Mouse (Mus musculus): ENCODE measurements at regions not wholly inside any gene's neighbourhood (a gene's known extent, or its start where the extent isn't known, plus 50 kb on each side); places are given as distances from the start of the nearest gene placed in this dataset.
"Not testable (repeated sequence)": the region's sequence is repeated elsewhere in the genome, so short reads cannot be mapped to it uniquely, and the experiment has no call there.

- DNase-seq (ENCODE audit: low spot score in 2 of 2), result no peak
These were observed 59.3 kb downstream of the Sox2 start for GRCm38 (mm10) chr3:34709553-34709952.

- DNase-seq (ENCODE audit: low spot score in 2 of 2), result not testable (repeated sequence)
These were observed 61.9 kb downstream of the Sox2 start for GRCm38 (mm10) chr3:34712137-34712536.

GRCm38 (mm10) chr3:34722506-34722905 lies 72.3 kb downstream of the Sox2 start:
- no peak for DNase-seq (ENCODE audit: low spot score in 2 of 2)

- DNase-seq (ENCODE audit: low spot score in 2 of 2), result no peak
These were observed 76.8 kb downstream of the Sox2 start for GRCm38 (mm10) chr3:34726955-34727354.

- DNase-seq (ENCODE audit: low spot score in 2 of 2), result no peak
These were observed 78.1 kb downstream of the Sox2 start for GRCm38 (mm10) chr3:34728282-34728681.

GRCm38 (mm10) chr3:34734966-34735365 lies 84.8 kb downstream of the Sox2 start:
- DNase-seq (ENCODE audit: low spot score in 2 of 2), result no peak

GRCm38 (mm10) chr3:34738001-34738400 lies 87.8 kb downstream of the Sox2 start:
- no peak for DNase-seq (ENCODE audit: low spot score in 2 of 2)

GRCm38 (mm10) chr3:34738938-34739337 lies 88.7 kb downstream of the Sox2 start:
- DNase-seq (ENCODE audit: low spot score in 2 of 2), result no peak

- DNase-seq (ENCODE audit: low spot score in 2 of 2), result no peak
These were observed 89.5 kb downstream of the Sox2 start for GRCm38 (mm10) chr3:34739693-34740092.

GRCm38 (mm10) chr3:34740110-34740509 lies 89.9 kb downstream of the Sox2 start:
- DNase-seq (ENCODE audit: low spot score in 2 of 2), result no peak

- DNase-seq (ENCODE audit: low spot score in 2 of 2), result no peak
These were observed 95.1 kb downstream of the Sox2 start for GRCm38 (mm10) chr3:34745181-34745736.

GRCm38 (mm10) chr3:34747499-34748093 lies 97.4 kb downstream of the Sox2 start:
- DNase-seq (ENCODE audit: low spot score in 2 of 2), result no peak

- DNase-seq (ENCODE audit: low spot score in 2 of 2), result no peak
These were observed 99.8 kb downstream of the Sox2 start for GRCm38 (mm10) chr3:34749989-34750388.

- DNase-seq (ENCODE audit: low spot score in 2 of 2), result no peak
These were observed 101.3 kb downstream of the Sox2 start for GRCm38 (mm10) chr3:34751551-34751950.

GRCm38 (mm10) chr3:34753557-34753956 lies 103.4 kb downstream of the Sox2 start:
- DNase-seq (ENCODE audit: low spot score in 2 of 2), result no peak

GRCm38 (mm10) chr3:34754781-34755180 lies 104.6 kb downstream of the Sox2 start:
- DNase-seq (ENCODE audit: low spot score in 2 of 2), result no peak

GRCm38 (mm10) chr3:34755282-34755681 lies 105.1 kb downstream of the Sox2 start:
- not testable (repeated sequence) for DNase-seq (ENCODE audit: low spot score in 2 of 2)

GRCm38 (mm10) chr3:34756632-34757031 lies 106.4 kb downstream of the Sox2 start:
- DNase-seq (ENCODE audit: low spot score in 2 of 2), result no peak

GRCm38 (mm10) chr3:34757130-34757529 lies 106.9 kb downstream of the Sox2 start:
- no peak for DNase-seq (ENCODE audit: low spot score in 2 of 2)

GRCm38 (mm10) chr3:34757813-34758510 lies 107.8 kb downstream of the Sox2 start:
- peak in 1 of 2 experiments; percentile 20 for DNase-seq (ENCODE audit: low spot score in 2 of 2)

- no peak for DNase-seq (ENCODE audit: low spot score in 2 of 2)
These were observed 109.9 kb downstream of the Sox2 start for GRCm38 (mm10) chr3:34759942-34760640.

Measured in adrenal gland, adult 18-20 months (tissue).